Mouse (Mus musculus) hindbrain, embryonic 15.5 days (tissue): ENCODE results near the gene Slc2a3. TPM values are rescaled to one million over a fixed set of nuclear protein-coding genes. Genes with fewer than 3 reads are reported as not detected.
"Not testable (repeated sequence)": the region's sequence is repeated elsewhere in the genome, so short reads cannot be mapped to it uniquely, and the experiment has no call there.

Source experiments
- ATAC-seq: fragments of 200-750 bp; cut with Nextera tagmentation; 2 replicates; pipeline ENCODE4 v1.8.0; 2017; ENCODE audit warnings: low read depth, moderate number of reproducible peaks, moderate TSS enrichment; ENCODE audit not compliant: low FRiP score
- H3K27ac ChIP-seq: fragments of 300-500 bp; sonication (generic); replicated peaks from 2 replicates; pipeline ENCODE4 v1.5.1; 2015; ENCODE audit warnings: mild to moderate bottlenecking, inconsistent platforms
- H3K27me3 ChIP-seq: fragments of 300-500 bp; sonication (generic); 2 replicates; pipeline ENCODE4 v1.6.1; 2015; ENCODE audit warnings: control low read depth, inconsistent platforms
- H3K36me3 ChIP-seq: fragments of 300-500 bp; sonication (generic); 2 replicates; pipeline ENCODE4 v1.6.1; 2015; ENCODE audit warnings: control low read depth, inconsistent platforms
- H3K4me1 ChIP-seq: fragments of 300-500 bp; sonication (generic); replicated peaks from 2 replicates; pipeline ENCODE4 v1.6.1; 2015; ENCODE audit warnings: control low read depth, inconsistent platforms
- H3K4me2 ChIP-seq: fragments of 300-500 bp; sonication (generic); 2 replicates; pipeline ENCODE4 v1.6.1; 2015; ENCODE audit warnings: moderate library complexity, mild to moderate bottlenecking, inconsistent platforms
- H3K4me3 ChIP-seq: fragments of 300-500 bp; sonication (generic); 2 replicates; pipeline ENCODE4 v1.5.1; 2015; ENCODE audit warnings: mild to moderate bottlenecking, inconsistent platforms
- H3K9ac ChIP-seq: fragments of 300-500 bp; sonication (generic); 2 replicates; pipeline ENCODE4 v1.6.1; 2015; ENCODE audit warnings: inconsistent platforms
- H3K9me3 ChIP-seq: fragments of 300-500 bp; sonication (generic); 2 replicates; pipeline ENCODE4 v1.6.1; 2016; ENCODE audit warnings: control low read depth, inconsistent platforms
- WGBS: fragments of 180-500 bp; shearing (Covaris S2); methylation state at CpG from one replicate; pipeline ENCODE4 v1.1.7; 2015; 5-methylcytosine and 5-hydroxymethylcytosine counted together
- polyA plus RNA-seq: library from polyadenylated mRNA; unstranded; fragments of >200 nt; fragmentation: Nextera tagmentation; extraction: Ambion mirVana; gene quantifications from 2 replicates; pipeline ENCODE4 v1.2.1, GENCODE M21; 2015

The Slc2a3 gene
- polyA plus RNA-seq, 1 experiment from 2014 or later = 44.5 TPM

GRCm38 (mm10) chr6:122761011-122761599 lies 40.3 kb downstream of the Slc2a3 start:
- peak overlapping the region; percentile 75 for H3K27ac ChIP-seq
- peaks cover 28% of the 10 kb centered on the region for H3K4me1 ChIP-seq
- 1% methylated on average over 11 of the region's 11 CpGs for WGBS

GRCm38 (mm10) chr6:122758732-122759131 lies 42.7 kb downstream of the Slc2a3 start:
- no peaks in the 10 kb centered on the region for H3K36me3 ChIP-seq
- H3K9ac ChIP-seq = no peak overlapping the region
- ATAC-seq = no peak
- WGBS = 32% methylated on average over 5 of the region's 5 CpGs
- H3K27me3 ChIP-seq = no peaks in the 10 kb centered on the region
- no peak overlapping the region for H3K4me2 ChIP-seq
- H3K9me3 ChIP-seq = no peaks in the 10 kb centered on the region
- no peak overlapping the region for H3K27ac ChIP-seq
- H3K4me1 ChIP-seq = peaks cover 16% of the 10 kb centered on the region; the same call in 1 of the 2 replicates
- H3K4me3 ChIP-seq = no peak overlapping the region

More at GRCm38 (mm10) chr6:122761011-122761599, 40.3 kb downstream of the Slc2a3 start:
- no peaks in the 10 kb centered on the region for H3K36me3 ChIP-seq
- H3K4me3 ChIP-seq = peak overlapping the region; percentile 45
- peak overlapping the region; percentile 61 for H3K9ac ChIP-seq
- H3K27me3 ChIP-seq = no peaks in the 10 kb centered on the region
- peak; percentile 67 for ATAC-seq
- H3K9me3 ChIP-seq = no peaks in the 10 kb centered on the region
- H3K4me2 ChIP-seq = peak overlapping the region; percentile 54

- WGBS = 51% methylated on average over 2 of the region's 2 CpGs
- Histone ChIP-seq H3K4me1 (0 out of 2 replicates have a peak, but pooled peaks cover 3% of the 10 kb centered on the region), H3K4me2 (no peak overlapping the region), H3K36me3 (no peaks in the 10 kb centered on the region), H3K9me3 (no peaks in the 10 kb centered on the region), H3K9ac (no peak overlapping the region), H3K27me3 (no peaks in the 10 kb centered on the region), H3K27ac (no peak overlapping the region), H3K4me3 (no peak overlapping the region)
- ATAC-seq = no peak
Measured at GRCm38 (mm10) chr6:122755913-122756312, 45.5 kb downstream of the Slc2a3 start.

- H3K4me1 ChIP-seq = no peaks in the 10 kb centered on the region
- H3K36me3 ChIP-seq = no peaks in the 10 kb centered on the region
- no peaks in the 10 kb centered on the region for H3K9me3 ChIP-seq
- no peak overlapping the region for H3K4me2 ChIP-seq
- 0 out of 2 replicates have a peak, but pooled peaks cover 6% of the 10 kb centered on the region for H3K27me3 ChIP-seq
- no peak for ATAC-seq
- H3K4me3 ChIP-seq = no peak overlapping the region
- H3K9ac ChIP-seq = no peak overlapping the region
- no peak overlapping the region for H3K27ac ChIP-seq
- 89% methylated on average over 6 of the region's 6 CpGs for WGBS
Measured at GRCm38 (mm10) chr6:122750579-122750978, 50.9 kb downstream of the Slc2a3 start.

GRCm38 (mm10) chr6:122744505-122745249 lies 56.8 kb downstream of the Slc2a3 start:
- H3K27me3 ChIP-seq = peaks cover 20% of the 10 kb centered on the region
- WGBS = 30% methylated on average over 10 of the region's 10 CpGs
- H3K4me2 ChIP-seq = no peak overlapping the region
- no peaks in the 10 kb centered on the region for H3K9me3 ChIP-seq
- H3K4me3 ChIP-seq = no peak overlapping the region
- no peak for ATAC-seq
- H3K9ac ChIP-seq = no peak overlapping the region
- no peak overlapping the region for H3K27ac ChIP-seq
- no peaks in the 10 kb centered on the region for H3K36me3 ChIP-seq
- peaks cover 25% of the 10 kb centered on the region for H3K4me1 ChIP-seq

- peaks cover 27% of the 10 kb centered on the region for H3K4me1 ChIP-seq
- no peak overlapping the region for H3K27ac ChIP-seq
- H3K36me3 ChIP-seq = no peaks in the 10 kb centered on the region
- H3K27me3 ChIP-seq = peaks cover 20% of the 10 kb centered on the region
- H3K4me2 ChIP-seq = peak overlapping the region; percentile 5
- 0 out of 2 replicates have a peak, but pooled peaks have one; percentile 17 for ATAC-seq
- H3K9me3 ChIP-seq = no peaks in the 10 kb centered on the region
- 23% methylated on average over 11 of the region's 11 CpGs for WGBS
- H3K4me3 ChIP-seq = peak overlapping the region; percentile 6; the same call in 1 of the 2 replicates
- H3K9ac ChIP-seq = no peak overlapping the region
Measured at GRCm38 (mm10) chr6:122743353-122743752, 58.1 kb downstream of the Slc2a3 start.

- H3K27ac ChIP-seq = peak overlapping the region; percentile 73
- peaks cover under 1% of the 10 kb centered on the region; the same call in 1 of the 2 replicates for H3K36me3 ChIP-seq
- H3K4me1 ChIP-seq = peaks cover 27% of the 10 kb centered on the region
- WGBS = under 1% methylated on average over 23 of the region's 23 CpGs
- H3K4me3 ChIP-seq = peak overlapping the region; percentile 68
- peaks cover 20% of the 10 kb centered on the region for H3K27me3 ChIP-seq
- peak overlapping the region; percentile 70 for H3K4me2 ChIP-seq
- peak; percentile 80 for ATAC-seq
- no peaks in the 10 kb centered on the region for H3K9me3 ChIP-seq
- H3K9ac ChIP-seq = peak overlapping the region; percentile 74
Measured at GRCm38 (mm10) chr6:122742228-122742899, 59.1 kb downstream of the Slc2a3 start.

GRCm38 (mm10) chr6:122741460-122742227 lies 59.8 kb downstream of the Slc2a3 start:
- Histone ChIP-seq H3K4me3 (peak overlapping the region; percentile 68), H3K9ac (peak overlapping the region; percentile 74), H3K9me3 (no peaks in the 10 kb centered on the region), H3K36me3 (peaks cover 7% of the 10 kb centered on the region; the same call in 1 of the 2 replicates), H3K27me3 (peaks cover 20% of the 10 kb centered on the region), H3K27ac (peak overlapping the region; percentile 73), H3K4me2 (peak overlapping the region; percentile 70), H3K4me1 (peaks cover 27% of the 10 kb centered on the region)
- 3% methylated on average over 25 of the region's 25 CpGs for WGBS
- peak; percentile 24; the same call in 1 of the 2 replicates for ATAC-seq

GRCm38 (mm10) chr6:122739952-122740351 lies 61.5 kb downstream of the Slc2a3 start:
- Histone ChIP-seq H3K36me3 (peaks cover 14% of the 10 kb centered on the region), H3K9me3 (no peaks in the 10 kb centered on the region), H3K4me2 (peak overlapping the region; percentile 70), H3K4me3 (peak overlapping the region; percentile 68), H3K9ac (no peak overlapping the region), H3K27me3 (peaks cover 12% of the 10 kb centered on the region), H3K4me1 (peaks cover 27% of the 10 kb centered on the region), H3K27ac (no peak overlapping the region)
- peak; percentile 15; the same call in 1 of the 2 replicates for ATAC-seq
- WGBS = 13% methylated on average over 8 of the region's 8 CpGs

GRCm38 (mm10) chr6:122719942-122720341 lies 81.5 kb downstream of the Slc2a3 start:
- H3K9me3 ChIP-seq = no peaks in the 10 kb centered on the region
- peaks cover 5% of the 10 kb centered on the region; the same call in 1 of the 2 replicates for H3K4me1 ChIP-seq
- H3K27me3 ChIP-seq = no peaks in the 10 kb centered on the region
- no peak overlapping the region for H3K9ac ChIP-seq
- WGBS = 34% methylated on average over 2 of the region's 2 CpGs
- no peak overlapping the region for H3K27ac ChIP-seq
- no peak for ATAC-seq
- no peak overlapping the region for H3K4me3 ChIP-seq
- no peaks in the 10 kb centered on the region for H3K36me3 ChIP-seq
- H3K4me2 ChIP-seq = no peak overlapping the region

- H3K9me3 ChIP-seq, H3K4me1 ChIP-seq, H3K27ac ChIP-seq, H3K9ac ChIP-seq, ATAC-seq, H3K27me3 ChIP-seq, H3K4me2 ChIP-seq, H3K36me3 ChIP-seq, H3K4me3 ChIP-seq: not testable (repeated sequence)
- 93% methylated on average over 1 of the region's 1 CpGs for WGBS
Measured at GRCm38 (mm10) chr6:122718224-122718623, 83.2 kb downstream of the Slc2a3 start.
